ENCODE assay signal across 26 mouse cellular contexts in genomic region chr12:55384826-55385225, GRCm38 (mm10). TPM values are rescaled to one million over a fixed set of nuclear protein-coding genes. Genes with fewer than 3 reads are reported as not detected.
DNase-seq lines count a peak whose midpoint lies in the region; ATAC-seq and TF ChIP-seq lines count a peak whose summit lies in the region.
"Had no signal": no experiment of that assay in that cellular context is flagged by ENCODE, and none has a peak within 500 bp of the region (broad histone marks: within the 10 kb centered on the region; RNA-seq: fewer than 3 reads in every experiment).

No protein-coding gene starts in this region.

- no peaks in the 10 kb centered on the region for H3K27me3 ChIP-seq in thymus, adult 2 months (ENCODE audit: control insufficient read depth, insufficient read depth, low read length)
- peaks cover 4% of the 10 kb centered on the region; the same call in 1 of the 2 replicates for H3K27me3 ChIP-seq in liver, postnatal 0 days (ENCODE audit: insufficient read depth, low read length)
- H3K27me3 ChIP-seq: forebrain, embryonic 13.5 days; heart, embryonic 15.5 days; lung, embryonic 15.5 days; neural tube, embryonic 12.5 days had no signal

- H3K4me3 ChIP-seq in thymus, adult 2 months (ENCODE audit: control insufficient read depth, insufficient read depth, low read length): no peak overlapping the region
- no peak overlapping the region for H3K4me3 ChIP-seq in liver, postnatal 0 days (ENCODE audit: low read depth, low read length)
- H3K4me3 ChIP-seq: forebrain, embryonic 13.5 days; heart, embryonic 10.5 days; heart, embryonic 15.5 days; liver, embryonic 15.5 days; lung, embryonic 15.5 days; midbrain, embryonic 10.5 days; myocyte; neural tube, embryonic 12.5 days had no signal

- peak; percentile 65 for DNase-seq in adrenal gland, adult 2 months
- no peak for DNase-seq in adrenal gland, postnatal 25 days
- DNase-seq in thymus, adult 2 months: no peak
- no peak for DNase-seq in thymus, postnatal 0 days (ENCODE audit: low spot score)
- DNase-seq in adrenal gland, postnatal 14 days: peak; percentile 70
- DNase-seq in layer of hippocampus, adult 8-10 months (ENCODE audit: low spot score in 2 of 2): no peak
- DNase-seq in liver, postnatal 0 days: no peak
- DNase-seq: cerebellum, adult 9-10 months; cerebellum, postnatal 36 days; gastrocnemius, postnatal 14 days; heart, adult 11 months; heart, postnatal 4 days; kidney, adult 9 months; kidney, postnatal 10 days; right cerebral cortex, adult 18-20 months; spleen, adult 18-20 months had no signal

- H3K9me3 ChIP-seq in liver, postnatal 0 days (ENCODE audit: low read length): no peaks in the 10 kb centered on the region
- H3K9me3 ChIP-seq: forebrain, embryonic 13.5 days; heart, embryonic 10.5 days; heart, embryonic 15.5 days; liver, embryonic 15.5 days; lung, embryonic 15.5 days; midbrain, embryonic 10.5 days; neural tube, embryonic 12.5 days had no signal

- TF ChIP-seq CTCF in thymus, adult 2 months (IDR thresholded peaks at IDR 0.05; ENCODE audit: borderline replicate concordance, control insufficient read depth, extremely low read depth, insufficient read depth, low read length, poor library complexity): no peak
- no peak for TF ChIP-seq CTCF in liver, postnatal 0 days (IDR thresholded peaks at IDR 0.05; ENCODE audit: low read depth)

- TF ChIP-seq POLR2A in thymus, adult 2 months (IDR thresholded peaks at IDR 0.05; ENCODE audit: control insufficient read depth, extremely low read depth, insufficient read depth, low read length, poor library complexity): no peak

- no peak for TF ChIP-seq EP300 in liver, postnatal 0 days (IDR thresholded peaks at IDR 0.05; ENCODE audit: low read depth)

- H3K4me1 ChIP-seq in thymus, adult 2 months (replicated peaks; ENCODE audit: control insufficient read depth, insufficient read depth, low read length): peaks cover 61% of the 10 kb centered on the region
- H3K4me1 ChIP-seq in liver, postnatal 0 days (ENCODE audit: insufficient read depth): peaks cover 5% of the 10 kb centered on the region; the same call in 1 of the 2 replicates

- no peaks in the 10 kb centered on the region for H3K36me3 ChIP-seq in thymus, adult 2 months (ENCODE audit: control insufficient read depth, insufficient read depth, low read length)
- H3K36me3 ChIP-seq in liver, postnatal 0 days (replicated peaks; ENCODE audit: insufficient read depth, low read length): 0 out of 2 replicates have a peak, but pooled peaks cover 5% of the 10 kb centered on the region
- H3K36me3 ChIP-seq: heart, embryonic 10.5 days; heart, embryonic 15.5 days; liver, embryonic 15.5 days; lung, embryonic 15.5 days had no signal

- 31% methylated on average over 3 of the region's 3 CpGs for WGBS in thymus, adult 2 months
- 73% methylated on average over 3 of the region's 3 CpGs for WGBS in liver, postnatal 0 days (ENCODE audit: insufficient replicate concordance)

- no peak overlapping the region for H3K9ac ChIP-seq in liver, postnatal 0 days (replicated peaks)
- H3K9ac ChIP-seq: forebrain, embryonic 13.5 days; heart, embryonic 15.5 days; hindbrain, embryonic 14.5 days; liver, embryonic 15.5 days; lung, embryonic 15.5 days; neural tube, embryonic 12.5 days had no signal

- ATAC-seq in liver, postnatal 0 days: no peak
- ATAC-seq: forebrain, embryonic 13.5 days; intestine, postnatal 0 days had no signal

- no peak overlapping the region for H3K4me2 ChIP-seq in liver, postnatal 0 days (ENCODE audit: low read depth, low read length)
- H3K4me2 ChIP-seq: forebrain, embryonic 13.5 days; heart, embryonic 15.5 days; hindbrain, embryonic 14.5 days; liver, embryonic 15.5 days; lung, embryonic 15.5 days; neural tube, embryonic 12.5 days had no signal

- peak overlapping the region; percentile 93 for H3K27ac ChIP-seq in thymus, adult 2 months (ENCODE audit: control insufficient read depth, insufficient read depth, low read length)
- no peak overlapping the region for H3K27ac ChIP-seq in liver, postnatal 0 days (ENCODE audit: low read depth)
- H3K27ac ChIP-seq: forebrain, embryonic 13.5 days; heart, embryonic 10.5 days; heart, embryonic 15.5 days; hindbrain, embryonic 14.5 days; liver, embryonic 15.5 days; midbrain, embryonic 10.5 days; neural tube, embryonic 12.5 days had no signal

RNA-seq across cellular contexts. Expression of gene Psma6, which starts 0.8 kb away (rescaled TPM):
- 100 to 1,000 TPM; 208 to 242 TPM for total RNA-seq in adrenal gland, adult 2 months (2021)
- polyA plus RNA-seq in adrenal gland, adult 2 months (2012; rRNA removed): 12.5 and 14.8 TPM in 2 replicates
- 216 and 229 TPM in 2 replicates for total RNA-seq in adrenal gland, postnatal 25 days (2021)
- 74.8 and 92.3 TPM in 2 replicates for polyA plus RNA-seq in thymus, adult 2 months (2012; rRNA removed)
- 720 and 727 TPM in 2 replicates for polyA plus RNA-seq in thymus, postnatal 0 days (2015; fragmentation: Nextera tagmentation; extraction: Ambion mirVana)
- total RNA-seq in adrenal gland, postnatal 14 days (2021): 226 and 253 TPM in 2 replicates
- 100 to 1,000 TPM; 139 to 158 (median 150) TPM for total RNA-seq in layer of hippocampus, adult 8-10 months (2022)
- polyA plus RNA-seq in liver, postnatal 0 days (2015; fragmentation: Nextera tagmentation; extraction: Ambion mirVana): 177 and 184 TPM in 2 replicates

Comparison
In these comparisons a context has a peak if more than half of its experiments do, and no peak if none do; other contexts are left out.
1. DNase-seq: peak in adrenal gland, adult 2 months (single experiment) and adrenal gland, postnatal 14 days (single experiment); none in adrenal gland, postnatal 25 days (single experiment), thymus, adult 2 months (single experiment), thymus, postnatal 0 days (single experiment), layer of hippocampus, adult 8-10 months (0 of 2) and liver, postnatal 0 days (single experiment).